Mouse (Mus musculus) embryonic facial prominence, embryonic 12.5 days (tissue): ENCODE results near the gene Lenep. TPM values are rescaled to one million over a fixed set of nuclear protein-coding genes. Genes with fewer than 3 reads are reported as not detected.

Experiments
- ATAC-seq: fragments of 200-750 bp; cut with Nextera tagmentation; 2 replicates; pipeline ENCODE4 v1.8.0; 2017; ENCODE audit not compliant: insufficient number of reproducible peaks, insufficient read depth, low FRiP score, low TSS enrichment
- H3K27ac ChIP-seq: fragments of 300-500 bp; sonication (generic); 2 replicates; pipeline ENCODE4 v1.5.1; 2016; ENCODE audit warnings: mild to moderate bottlenecking
- H3K27me3 ChIP-seq: fragments of 300-500 bp; sonication (generic); 2 replicates; pipeline ENCODE4 v1.6.1; 2016; ENCODE audit warnings: mild to moderate bottlenecking, moderate library complexity
- H3K36me3 ChIP-seq: fragments of 300-500 bp; sonication (generic); 2 replicates; pipeline ENCODE4 v1.6.1; 2016; ENCODE audit warnings: mild to moderate bottlenecking
- H3K4me1 ChIP-seq: fragments of 300-500 bp; sonication (generic); 2 replicates; pipeline ENCODE4 v1.6.1; 2016
- H3K4me2 ChIP-seq: fragments of 300-500 bp; sonication (generic); replicated peaks from 2 replicates; pipeline ENCODE4 v1.6.1; 2016; ENCODE audit warnings: mild to moderate bottlenecking, moderate library complexity
- H3K4me3 ChIP-seq: fragments of 300-500 bp; sonication (generic); 2 replicates; pipeline ENCODE4 v1.5.1; 2016; ENCODE audit warnings: mild to moderate bottlenecking
- H3K9ac ChIP-seq: fragments of 300-500 bp; sonication (generic); 2 replicates; pipeline ENCODE4 v1.6.1; 2016; ENCODE audit warnings: mild to moderate bottlenecking, moderate library complexity
- H3K9me3 ChIP-seq: fragments of 300-500 bp; sonication (generic); 2 replicates; pipeline ENCODE4 v1.6.1; 2016; ENCODE audit warnings: mild to moderate bottlenecking, moderate library complexity
- WGBS: fragments of 180-500 bp; shearing (Covaris S2); methylation state at CpG from one replicate; pipeline ENCODE4 v1.1.7; 2016; 5-methylcytosine and 5-hydroxymethylcytosine counted together
- polyA plus RNA-seq: library from polyadenylated mRNA; unstranded; fragments of >200 nt; fragmentation: Nextera tagmentation; extraction: Ambion mirVana; gene quantifications from 2 replicates; pipeline ENCODE4 v1.2.1, GENCODE M21; 2016

The Lenep gene
- polyA plus RNA-seq, 1 experiment from 2014 or later, result 0.09 TPM

GRCm38 (mm10) chr3:89419571-89419970, 17.0 kb upstream of the Lenep start:
- Histone ChIP-seq H3K9me3 (no peaks in the 10 kb centered on the region), H3K27me3 (no peaks in the 10 kb centered on the region), H3K9ac (peak overlapping the region; percentile 63), H3K4me2 (peak overlapping the region; percentile 87), H3K4me1 (peaks cover 40% of the 10 kb centered on the region), H3K27ac (peak overlapping the region; percentile 97), H3K4me3 (peak overlapping the region; percentile 65), H3K36me3 (peaks cover 29% of the 10 kb centered on the region)
- WGBS, result under 1% methylated on average over 9 of the region's 9 CpGs
- no peak for ATAC-seq

GRCm38 (mm10) chr3:89418861-89419250, 16.3 kb upstream of the Lenep start:
- H3K36me3 ChIP-seq, result peaks cover 29% of the 10 kb centered on the region
- no peaks in the 10 kb centered on the region for H3K9me3 ChIP-seq
- peak overlapping the region; percentile 87 for H3K4me2 ChIP-seq
- WGBS, result 1% methylated on average over 16 of the region's 16 CpGs
- H3K27ac ChIP-seq, result peak overlapping the region; percentile 97
- peak overlapping the region; percentile 65 for H3K4me3 ChIP-seq
- H3K27me3 ChIP-seq, result no peaks in the 10 kb centered on the region
- peak overlapping the region; percentile 63 for H3K9ac ChIP-seq
- ATAC-seq, result no peak
- peaks cover 40% of the 10 kb centered on the region for H3K4me1 ChIP-seq

- Histone ChIP-seq H3K4me1 (peaks cover 40% of the 10 kb centered on the region), H3K4me3 (peak within 1 kb of the TSS; percentile 65), H3K9me3 (no peaks in the 10 kb centered on the region), H3K27ac (peak within 1 kb of the TSS; percentile 97), H3K9ac (peak within 1 kb of the TSS; percentile 72), H3K36me3 (peaks cover 31% of the 10 kb centered on the region), H3K4me2 (peak within 1 kb of the TSS; percentile 87), H3K27me3 (no peaks in the 10 kb centered on the region)
- WGBS, result under 1% methylated on average over 39 of the region's 39 CpGs
- ATAC-seq, result peak; percentile 91
These were observed 15.7 kb upstream of the Lenep start, which contains the start of the genes Cks1b and Shc1 for GRCm38 (mm10) chr3:89418170-89418860. Cks1b (minus strand) TSS chr3:89418383. Shc1 (plus strand) TSS chr3:89418443.

- Histone ChIP-seq H3K4me2 (peak overlapping the region; percentile 87), H3K4me1 (peaks cover 37% of the 10 kb centered on the region), H3K27ac (peak overlapping the region; percentile 97), H3K9me3 (no peaks in the 10 kb centered on the region), H3K9ac (peak overlapping the region; percentile 72), H3K27me3 (no peaks in the 10 kb centered on the region), H3K36me3 (peaks cover 32% of the 10 kb centered on the region), H3K4me3 (peak overlapping the region; percentile 65)
- peak; percentile 36 for ATAC-seq
- under 1% methylated on average over 20 of the region's 20 CpGs for WGBS
These were observed 15.2 kb upstream of the Lenep start for GRCm38 (mm10) chr3:89417840-89418169.

GRCm38 (mm10) chr3:89417131-89417530, 14.5 kb upstream of the Lenep start:
- ATAC-seq, result no peak
- H3K4me1 ChIP-seq, result peaks cover 30% of the 10 kb centered on the region
- peak overlapping the region; percentile 72 for H3K9ac ChIP-seq
- H3K9me3 ChIP-seq, result no peaks in the 10 kb centered on the region
- H3K27ac ChIP-seq, result peak overlapping the region; percentile 97
- H3K4me3 ChIP-seq, result peak overlapping the region; percentile 65
- H3K36me3 ChIP-seq, result peaks cover 32% of the 10 kb centered on the region
- H3K4me2 ChIP-seq, result peak overlapping the region; percentile 87
- no peaks in the 10 kb centered on the region for H3K27me3 ChIP-seq
- WGBS, result 25% methylated on average over 2 of the region's 2 CpGs

- H3K9me3 ChIP-seq, result no peaks in the 10 kb centered on the region
- H3K9ac ChIP-seq, result no peak overlapping the region
- peaks cover 22% of the 10 kb centered on the region for H3K4me1 ChIP-seq
- no peak overlapping the region for H3K27ac ChIP-seq
- no peak overlapping the region; the same call in 1 of the 2 replicates for H3K4me2 ChIP-seq
- H3K27me3 ChIP-seq, result no peaks in the 10 kb centered on the region
- H3K36me3 ChIP-seq, result peaks cover 32% of the 10 kb centered on the region
- H3K4me3 ChIP-seq, result no peak overlapping the region
- 97% methylated on average over 8 of the region's 8 CpGs for WGBS
- ATAC-seq, result no peak
These were observed 13.6 kb upstream of the Lenep start for GRCm38 (mm10) chr3:89416158-89416557.

GRCm38 (mm10) chr3:89411490-89412393, 9.1 kb upstream of the Lenep start, which contains the start of gene Flad1:
Flad1 (minus strand) TSS chr3:89411870.
- Histone ChIP-seq H3K4me1 (peaks cover 12% of the 10 kb centered on the region), H3K27ac (no peak within 1 kb of the TSS)
- ATAC-seq, result peak; percentile 97

GRCm38 (mm10) chr3:89410864-89411263, 8.3 kb upstream of the Lenep start:
- no peak overlapping the region for H3K27ac ChIP-seq
- no peaks in the 10 kb centered on the region for H3K27me3 ChIP-seq
- ATAC-seq, result no peak
- H3K4me2 ChIP-seq, result peak overlapping the region; percentile 75
- H3K4me1 ChIP-seq, result peaks cover 6% of the 10 kb centered on the region
- H3K9ac ChIP-seq, result peak overlapping the region; percentile 55
- peaks cover 32% of the 10 kb centered on the region for H3K36me3 ChIP-seq
- 80% methylated on average over 10 of the region's 10 CpGs for WGBS
- no peaks in the 10 kb centered on the region for H3K9me3 ChIP-seq
- H3K4me3 ChIP-seq, result peak overlapping the region; percentile 56

More at GRCm38 (mm10) chr3:89411490-89412393, 9.1 kb upstream of the Lenep start, which contains the start of gene Flad1:
- H3K4me2 ChIP-seq, result peak within 1 kb of the TSS; percentile 75
- no peaks in the 10 kb centered on the region for H3K9me3 ChIP-seq
- peaks cover 39% of the 10 kb centered on the region for H3K36me3 ChIP-seq
- H3K4me3 ChIP-seq, result peak within 1 kb of the TSS; percentile 56
- H3K9ac ChIP-seq, result peak within 1 kb of the TSS; percentile 55
- 7% methylated on average over 28 of the region's 28 CpGs for WGBS
- H3K27me3 ChIP-seq, result no peaks in the 10 kb centered on the region

- no peak for ATAC-seq
- H3K4me1 ChIP-seq, result peaks cover 6% of the 10 kb centered on the region
- H3K36me3 ChIP-seq, result peaks cover 20% of the 10 kb centered on the region
- no peak overlapping the region for H3K9ac ChIP-seq
- no peaks in the 10 kb centered on the region for H3K27me3 ChIP-seq
- H3K4me2 ChIP-seq, result no peak overlapping the region
- WGBS, result 95% methylated on average over 3 of the region's 3 CpGs
- no peak overlapping the region for H3K4me3 ChIP-seq
- H3K27ac ChIP-seq, result no peak overlapping the region
- no peaks in the 10 kb centered on the region for H3K9me3 ChIP-seq
These were observed 7.1 kb upstream of the Lenep start for GRCm38 (mm10) chr3:89409701-89410100.

- Histone ChIP-seq H3K4me1 (peaks cover 6% of the 10 kb centered on the region), H3K36me3 (peaks cover 12% of the 10 kb centered on the region), H3K27me3 (no peaks in the 10 kb centered on the region), H3K9ac (no peak overlapping the region), H3K4me3 (no peak overlapping the region), H3K27ac (no peak overlapping the region), H3K9me3 (no peaks in the 10 kb centered on the region), H3K4me2 (no peak overlapping the region)
- 65% methylated on average over 16 of the region's 16 CpGs for WGBS
- no peak for ATAC-seq
These were observed 5.9 kb upstream of the Lenep start for GRCm38 (mm10) chr3:89408448-89408847.

GRCm38 (mm10) chr3:89406887-89407286, 4.3 kb upstream of the Lenep start:
- no peak for ATAC-seq
- no peak overlapping the region for H3K4me2 ChIP-seq
- H3K36me3 ChIP-seq, result peaks cover 22% of the 10 kb centered on the region
- H3K4me3 ChIP-seq, result no peak overlapping the region
- no peaks in the 10 kb centered on the region for H3K27me3 ChIP-seq
- peaks cover 6% of the 10 kb centered on the region for H3K4me1 ChIP-seq
- no peak overlapping the region for H3K27ac ChIP-seq
- 93% methylated on average over 6 of the region's 6 CpGs for WGBS
- H3K9me3 ChIP-seq, result no peaks in the 10 kb centered on the region
- no peak overlapping the region for H3K9ac ChIP-seq
